Mouse (Mus musculus): ENCODE results near the gene Trmt1.

The Trmt1 gene

GRCm38 (mm10) chr8:84686191-84687002, at the start of gene Trmt1:
Gene Trmt1, plus strand, starts transcription at chr8:84686307.
- no peak for DNase-seq

DNA sequence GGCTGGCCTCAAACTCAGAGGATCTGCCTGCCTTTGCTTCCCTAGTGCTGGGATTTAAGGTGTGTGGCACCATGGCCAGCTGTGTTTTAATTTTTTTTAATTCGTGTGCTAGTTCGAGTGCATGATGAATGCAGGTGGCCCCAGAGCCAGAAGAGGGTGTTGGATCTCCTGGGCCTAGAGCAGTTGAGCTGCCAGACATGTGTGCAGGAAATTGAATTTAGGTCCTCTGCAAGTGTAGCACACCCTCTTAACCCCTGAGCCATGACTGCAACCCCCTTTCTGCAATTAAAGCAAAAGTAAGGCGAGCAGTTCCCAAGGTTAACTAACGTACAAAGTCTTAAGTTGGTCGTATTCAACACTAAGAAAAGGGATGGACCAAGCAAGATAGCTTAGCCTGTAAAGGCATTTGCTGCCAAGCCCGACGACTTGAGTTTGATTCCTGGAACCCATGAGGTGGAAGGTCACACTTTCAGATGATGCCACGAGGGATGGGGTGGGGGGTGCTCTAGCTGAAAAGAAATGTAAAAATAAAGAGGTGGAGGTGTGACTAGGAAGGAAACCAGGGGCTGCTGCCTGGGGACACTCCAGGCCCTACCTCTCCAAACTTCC, 48.1 kb upstream of the Trmt1 start:
- no peak for DNase-seq

DNA sequence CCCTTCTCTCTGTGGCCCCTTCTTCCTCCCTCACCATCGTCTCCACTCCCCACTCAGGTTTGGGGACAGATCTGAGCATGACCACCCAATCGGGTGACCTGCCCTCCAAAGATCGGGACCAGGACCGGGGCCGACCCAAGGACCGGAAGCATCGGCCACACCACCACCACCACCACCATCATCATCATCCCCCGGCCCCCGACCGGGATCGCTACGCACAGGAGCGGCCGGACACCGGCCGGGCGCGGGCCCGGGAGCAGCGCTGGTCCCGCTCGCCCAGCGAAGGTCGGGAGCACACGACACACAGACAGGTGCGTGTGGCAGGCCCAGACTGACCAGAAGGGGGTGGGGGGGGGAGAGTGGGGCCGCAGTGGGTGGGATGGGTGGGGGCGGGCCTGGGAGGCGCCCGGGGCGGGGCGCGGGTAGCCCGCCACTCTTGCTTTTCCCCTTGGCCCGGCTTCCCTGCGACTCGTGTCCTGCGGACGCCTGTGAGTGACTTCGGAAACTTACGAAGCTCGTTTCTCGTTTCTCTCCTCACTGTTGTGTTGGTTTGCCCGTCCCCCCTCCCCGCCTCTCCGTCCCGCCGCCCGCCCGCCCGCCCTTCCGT, 47.4 kb upstream of the Trmt1 start:
- peak; percentile 44 for DNase-seq

GRCm38 (mm10) chr8:84639162-84640009, 46.7 kb upstream of the Trmt1 start:
- peak; percentile 92 for DNase-seq

DNA sequence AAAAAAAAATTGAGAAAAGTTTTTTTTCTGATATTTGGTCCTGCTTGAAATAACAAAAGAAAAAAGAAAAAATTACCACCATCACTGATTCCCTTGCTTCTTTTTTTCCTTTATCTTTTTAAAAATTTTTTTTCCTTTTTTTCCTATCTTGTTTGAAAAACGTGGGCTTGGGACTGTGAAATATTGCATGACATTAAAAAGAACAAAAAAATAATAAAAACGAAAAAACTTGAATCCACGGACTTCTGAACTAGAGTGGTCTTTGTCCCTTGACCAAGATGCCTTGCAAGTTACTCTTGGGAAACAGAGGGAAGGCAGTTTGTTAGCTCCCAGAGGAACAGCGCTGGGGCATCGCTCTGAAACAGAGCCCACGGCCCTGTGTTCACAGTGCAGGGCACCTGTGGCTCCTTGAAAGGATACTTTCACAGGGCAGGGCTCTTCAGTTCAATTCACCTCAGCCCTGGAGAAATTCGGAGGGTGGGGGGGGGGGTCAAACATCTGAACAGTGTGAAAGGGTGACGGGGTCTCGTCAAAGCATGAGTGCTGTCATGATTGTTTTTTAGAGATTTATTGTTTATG, 46.0 kb upstream of the Trmt1 start:
- DNase-seq: no peak

DNA sequence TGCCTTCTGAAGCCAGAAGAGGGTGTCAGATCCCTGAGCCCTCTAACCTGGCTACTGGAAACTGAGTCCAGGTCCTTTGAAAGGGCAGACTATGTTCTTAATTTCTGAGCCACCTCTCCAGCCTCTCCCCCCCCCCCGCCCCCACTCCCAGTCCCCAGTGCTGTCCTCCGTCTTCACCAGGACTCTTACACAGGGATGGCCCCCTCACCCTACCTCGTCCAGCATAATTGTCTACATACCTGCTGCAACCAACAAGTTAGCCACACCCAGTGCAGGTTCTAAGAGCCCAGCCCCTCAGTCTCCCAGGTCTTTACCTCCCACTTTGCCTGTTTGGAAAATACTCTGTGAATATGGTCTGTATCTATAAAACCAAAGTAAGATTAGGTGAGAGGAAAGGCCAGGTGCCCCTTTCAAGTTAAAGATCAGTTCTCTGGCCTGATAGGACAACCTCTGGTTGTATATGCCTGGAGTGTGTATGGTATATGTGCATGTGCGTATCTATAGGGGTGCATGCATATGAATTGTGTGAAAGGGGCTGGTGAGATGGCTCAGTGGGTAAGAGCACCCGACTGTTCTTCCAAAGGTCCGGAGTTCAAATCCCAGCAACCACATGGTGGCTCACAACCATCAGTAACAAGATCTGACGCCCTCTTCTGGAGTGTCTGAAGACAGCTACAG, 45.4 kb upstream of the Trmt1 start:
- no peak for DNase-seq

DNA sequence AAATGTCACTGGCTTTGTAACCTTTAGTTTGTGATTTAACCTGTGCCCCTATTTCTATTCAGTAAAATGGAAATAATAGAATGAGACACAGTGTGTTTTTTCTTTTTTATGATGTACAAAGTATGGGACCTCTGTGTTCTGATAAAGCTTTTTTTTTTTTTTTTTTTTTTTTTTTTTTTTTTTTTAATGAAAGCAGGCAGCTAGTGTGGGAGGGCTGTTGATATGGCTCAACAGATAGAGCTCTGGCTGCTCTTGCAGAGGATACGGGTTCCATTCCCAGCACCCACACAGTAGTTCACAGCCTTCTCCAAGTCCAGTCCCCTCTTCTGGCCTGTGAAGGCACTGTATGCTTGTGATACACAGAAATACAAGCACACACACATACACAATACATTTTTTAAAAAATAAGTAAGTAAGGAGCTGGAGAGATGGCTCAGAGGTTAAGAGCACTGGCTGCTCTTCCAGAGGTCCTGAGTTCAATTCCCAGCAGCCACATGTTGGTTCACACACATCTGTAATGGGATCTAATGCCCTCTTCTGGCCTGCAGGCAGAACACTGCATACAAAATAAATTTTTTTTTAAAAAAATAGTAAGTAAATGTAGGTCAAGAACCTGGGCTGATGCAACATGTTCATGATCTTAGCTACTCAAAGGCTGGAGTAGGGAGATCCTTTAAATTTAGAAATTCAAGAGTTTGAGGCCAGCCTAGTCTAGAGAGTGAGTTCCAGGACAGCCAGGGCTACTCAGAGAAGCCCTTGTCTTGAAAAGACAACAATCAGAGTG, 44.3 kb upstream of the Trmt1 start:
- no peak for DNase-seq

DNA sequence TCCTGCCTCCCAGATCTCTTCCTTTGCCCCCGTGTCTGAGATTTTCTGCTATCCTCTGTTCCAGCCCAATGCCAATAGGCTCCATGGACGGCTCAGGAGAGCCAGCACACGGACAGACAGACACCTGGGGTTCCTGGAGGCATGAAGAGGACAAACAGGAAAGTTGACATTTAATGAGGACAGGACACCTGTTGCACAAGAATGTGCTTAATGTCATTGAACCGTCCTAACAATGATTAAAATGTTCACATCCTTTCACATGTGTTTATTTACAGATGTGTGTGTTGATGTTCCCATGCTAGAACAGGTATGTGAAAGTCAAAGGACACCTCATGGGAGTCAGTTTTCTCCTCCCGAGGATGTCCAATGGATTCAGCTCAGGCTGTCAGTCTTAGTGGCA, 43.1 kb upstream of the Trmt1 start:
- DNase-seq: no peak

DNA sequence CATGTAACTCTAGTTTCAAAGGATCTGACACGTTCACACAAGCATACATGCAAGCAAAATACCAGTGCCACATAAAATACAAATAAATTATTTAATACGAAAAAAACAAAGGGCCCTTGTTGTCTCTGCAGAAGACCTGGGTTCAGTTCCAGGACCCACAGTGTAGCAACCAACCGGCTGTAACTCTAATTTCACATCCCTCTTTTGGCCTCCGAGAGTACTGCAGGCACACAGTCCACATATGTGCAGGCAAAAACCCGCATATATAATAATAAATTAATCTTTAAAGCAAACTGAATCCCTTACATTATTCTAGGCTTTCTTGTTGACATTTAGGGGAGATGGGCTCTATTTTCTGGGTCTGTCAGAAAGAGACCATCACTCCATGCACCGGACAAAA, 39.3 kb upstream of the Trmt1 start:
- no peak for DNase-seq

DNA sequence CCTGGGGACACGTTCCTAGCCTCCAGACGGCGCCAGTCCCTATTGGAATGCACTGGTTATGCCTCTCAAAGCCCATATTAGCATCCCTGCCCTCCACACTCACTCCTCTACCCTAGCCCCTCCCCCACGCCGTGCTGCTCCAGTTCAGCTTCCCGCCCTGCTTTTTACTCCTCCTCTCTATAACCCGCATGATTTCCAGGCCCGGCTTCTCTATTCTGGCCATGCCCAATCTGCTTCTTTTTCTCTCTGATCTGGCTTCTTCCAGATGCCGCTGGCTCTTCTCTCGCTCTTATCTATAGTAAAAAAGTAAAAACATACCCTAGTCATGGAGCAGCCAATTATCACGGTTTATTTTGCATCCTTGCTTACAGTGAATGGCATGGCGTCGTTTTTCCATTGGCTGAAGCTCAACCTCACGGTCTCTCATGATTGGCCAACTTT, 38.6 kb upstream of the Trmt1 start:
- no peak for DNase-seq

- DNase-seq: no peak
These were observed 35.9 kb upstream of the Trmt1 start for GRCm38 (mm10) chr8:84650213-84650612.

DNA sequence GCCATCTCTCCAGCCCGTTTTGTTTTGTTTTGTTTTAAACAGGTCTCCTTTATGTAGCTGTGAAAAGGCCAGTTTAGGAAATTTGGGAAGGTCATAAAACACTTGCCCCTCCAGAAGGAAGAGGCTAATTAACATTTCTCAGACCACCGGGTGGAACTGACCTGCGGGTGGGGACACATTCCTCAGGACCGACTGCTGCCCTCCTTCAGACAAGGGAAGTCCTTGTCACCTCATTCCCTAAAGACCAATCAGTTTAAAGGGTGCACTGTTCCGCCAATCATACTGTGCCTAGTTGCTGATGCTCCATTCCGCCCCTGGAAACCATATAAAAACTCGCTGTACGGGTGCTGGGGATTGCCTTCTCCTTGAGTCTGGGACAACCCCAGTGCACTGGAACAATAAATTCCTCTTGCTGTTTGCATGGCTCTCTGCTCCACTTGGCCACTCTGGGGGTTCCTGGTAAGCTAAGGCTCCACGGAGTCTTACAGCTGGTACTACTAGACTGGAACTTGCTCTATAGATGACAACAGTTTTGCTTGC, 32.9 kb upstream of the Trmt1 start:
- no peak for DNase-seq

- no peak for DNase-seq
These were observed 31.5 kb upstream of the Trmt1 start for GRCm38 (mm10) chr8:84654597-84654996.

GRCm38 (mm10) chr8:84655336-84656190, 30.5 kb upstream of the Trmt1 start:
- no peak for DNase-seq

DNA sequence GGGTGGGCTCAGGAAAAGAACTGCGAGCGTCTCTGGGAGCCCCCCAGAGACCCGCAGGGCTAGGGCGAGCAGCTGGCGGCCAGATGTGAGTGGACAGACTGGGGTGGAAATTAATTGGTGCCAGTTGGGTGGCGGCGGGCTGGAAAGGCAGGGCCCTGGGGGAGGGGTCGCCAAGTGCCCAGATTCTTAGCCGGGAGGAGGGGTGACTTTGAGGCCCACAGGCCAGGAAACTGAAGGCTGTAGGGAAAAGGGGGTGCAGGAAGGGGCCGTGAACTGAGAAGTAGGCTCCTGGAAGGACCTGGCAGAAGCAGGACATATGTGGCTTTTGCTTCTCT, 29.9 kb upstream of the Trmt1 start:
- DNase-seq: no peak

DNA sequence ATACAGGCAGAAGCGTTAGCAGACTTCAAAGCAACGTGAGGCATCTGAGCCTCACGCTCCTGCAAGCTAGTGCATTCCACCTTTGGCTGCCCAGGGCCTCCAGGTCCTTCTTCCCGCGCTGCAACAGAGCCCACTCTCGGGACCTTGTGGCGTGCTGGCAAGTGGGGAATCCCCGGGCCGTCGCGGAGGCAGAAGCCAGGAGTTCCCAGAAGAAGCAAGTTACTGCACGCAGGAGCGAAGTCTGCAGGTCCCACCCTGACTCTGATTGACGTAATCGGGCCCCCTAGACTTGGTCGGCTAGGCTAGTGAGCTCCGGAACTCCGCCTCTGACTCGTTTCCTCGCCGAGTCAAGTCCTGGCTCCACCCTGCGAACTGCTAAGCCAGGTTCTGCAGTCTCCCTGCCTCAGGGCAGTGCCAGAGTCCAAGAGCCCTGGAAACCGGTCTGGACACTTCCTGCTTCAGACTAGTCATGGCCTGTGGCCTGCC, 29.4 kb upstream of the Trmt1 start:
- DNase-seq: no peak

- no peak for DNase-seq
These were observed 28.9 kb upstream of the Trmt1 start for GRCm38 (mm10) chr8:84657203-84657602.

- DNase-seq: no peak
These were observed 28.4 kb upstream of the Trmt1 start for GRCm38 (mm10) chr8:84657680-84658079.

DNA sequence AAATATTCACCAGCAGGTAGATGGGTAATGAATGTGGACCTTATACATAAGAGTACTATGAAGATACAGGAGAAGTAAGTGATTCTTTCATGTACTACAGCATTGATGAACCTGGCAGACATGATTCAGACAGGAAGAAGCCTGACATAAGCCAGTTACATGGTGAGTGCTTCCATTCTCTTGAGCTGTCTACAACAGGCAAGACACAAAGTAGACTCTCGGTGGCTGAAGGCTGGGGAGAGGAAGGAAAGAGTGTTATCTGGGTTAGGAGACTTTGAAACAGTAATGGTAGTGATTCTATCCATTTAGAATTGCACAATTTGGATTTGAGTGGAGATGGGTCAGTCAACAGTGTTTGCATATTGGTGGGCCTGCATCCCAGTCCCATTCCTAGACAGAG, 27.2 kb upstream of the Trmt1 start:
- DNase-seq: no peak
